35 mouse cellular contexts compared by ENCODE assay signal in genomic region chr5:44465238-44465637, GRCm38 (mm10).
"Had no signal": no experiment of that assay in that cellular context is flagged by ENCODE, and none has a peak within 500 bp of the region (broad histone marks: within the 10 kb centered on the region; RNA-seq: fewer than 3 reads in every experiment).

No protein-coding gene starts in this region.

- H3K4me2 ChIP-seq: heart, embryonic 11.5 days; heart, embryonic 12.5 days; heart, embryonic 13.5 days; heart, embryonic 15.5 days; hindbrain, embryonic 12.5 days; hindbrain, embryonic 13.5 days; hindbrain, embryonic 14.5 days; hindbrain, embryonic 15.5 days; intestine, embryonic 15.5 days; kidney, embryonic 15.5 days had no signal

- H3K27me3 ChIP-seq: heart, embryonic 12.5 days; heart, embryonic 13.5 days; heart, embryonic 15.5 days; hindbrain, embryonic 12.5 days; hindbrain, embryonic 15.5 days; intestine, embryonic 15.5 days; kidney, embryonic 15.5 days had no signal

- H3K36me3 ChIP-seq: heart, embryonic 10.5 days; heart, embryonic 12.5 days; heart, embryonic 13.5 days; heart, embryonic 15.5 days; hindbrain, embryonic 10.5 days; hindbrain, embryonic 12.5 days; hindbrain, embryonic 13.5 days; hindbrain, embryonic 15.5 days; intestine, embryonic 15.5 days; kidney, embryonic 15.5 days had no signal

- DNase-seq: heart, postnatal 10 days; heart, postnatal 14 days; heart, postnatal 36 days; heart, postnatal 4 days; kidney, adult 11 months; kidney, adult 18-20 months; kidney, adult 2 months; kidney, adult 8-10 months; kidney, adult 9 months; kidney, postnatal 10 days; kidney, postnatal 14 days; kidney, postnatal 25 days; kidney, postnatal 36 days; kidney, postnatal 4 days; layer of hippocampus, adult 9-11 months; layer of hippocampus, postnatal 36 days had no signal

- H3K4me1 ChIP-seq: heart, embryonic 10.5 days; heart, embryonic 12.5 days; heart, embryonic 13.5 days; heart, embryonic 15.5 days; hindbrain, embryonic 12.5 days; hindbrain, embryonic 13.5 days; hindbrain, embryonic 15.5 days; intestine, embryonic 15.5 days; kidney, embryonic 15.5 days had no signal

- H3K4me3 ChIP-seq: heart, embryonic 10.5 days; heart, embryonic 12.5 days; heart, embryonic 13.5 days; heart, embryonic 15.5 days; hindbrain, embryonic 10.5 days; hindbrain, embryonic 12.5 days; hindbrain, embryonic 13.5 days; hindbrain, embryonic 15.5 days; intestine, embryonic 15.5 days; kidney, embryonic 15.5 days; layer of hippocampus, adult 2 months had no signal

- H3K9me3 ChIP-seq: heart, embryonic 10.5 days; heart, embryonic 12.5 days; heart, embryonic 13.5 days; heart, embryonic 15.5 days; hindbrain, embryonic 10.5 days; hindbrain, embryonic 12.5 days; hindbrain, embryonic 13.5 days; hindbrain, embryonic 15.5 days; intestine, embryonic 15.5 days; kidney, embryonic 15.5 days had no signal

- H3K9ac ChIP-seq: heart, embryonic 12.5 days; heart, embryonic 13.5 days; heart, embryonic 15.5 days; hindbrain, embryonic 12.5 days; hindbrain, embryonic 13.5 days; hindbrain, embryonic 14.5 days; hindbrain, embryonic 15.5 days; intestine, embryonic 15.5 days; kidney, embryonic 15.5 days had no signal

- H3K27ac ChIP-seq: heart, embryonic 10.5 days; heart, embryonic 13.5 days; heart, embryonic 15.5 days; hindbrain, embryonic 10.5 days; hindbrain, embryonic 12.5 days; hindbrain, embryonic 13.5 days; hindbrain, embryonic 14.5 days; hindbrain, embryonic 15.5 days; hindbrain, postnatal 0 days; intestine, embryonic 15.5 days; kidney, embryonic 15.5 days; kidney, postnatal 0 days; layer of hippocampus, adult 2 months had no signal

- ATAC-seq: hindbrain, embryonic 16.5 days; hindbrain, postnatal 0 days; inflammation-experienced regulatory T-cells, adult 6 months; intestine, embryonic 15.5 days; intestine, embryonic 16.5 days; intestine, postnatal 0 days had no signal
